Mouse (Mus musculus) thymus, adult 2 months (tissue): ENCODE data around the gene Arhgap23.

Source experiments
- CTCF ChIP-seq: fragments of 200-500 bp; IDR thresholded peaks from 2 replicates; pipeline ENCODE4 v1.5.1; 2012; ENCODE audit warnings: mild to moderate bottlenecking, control low read depth, low read length, moderate library complexity, borderline replicate concordance; ENCODE audit not compliant: control insufficient read depth, poor library complexity, insufficient read depth; ENCODE audit errors: extremely low read depth
- POLR2A ChIP-seq: fragments of 200-500 bp; IDR thresholded peaks from 2 replicates; pipeline ENCODE4 v1.6.1; 2012; ENCODE audit warnings: mild to moderate bottlenecking, low read length, control low read depth, moderate library complexity; ENCODE audit not compliant: control insufficient read depth, poor library complexity, insufficient read depth; ENCODE audit errors: extremely low read depth

DNA sequence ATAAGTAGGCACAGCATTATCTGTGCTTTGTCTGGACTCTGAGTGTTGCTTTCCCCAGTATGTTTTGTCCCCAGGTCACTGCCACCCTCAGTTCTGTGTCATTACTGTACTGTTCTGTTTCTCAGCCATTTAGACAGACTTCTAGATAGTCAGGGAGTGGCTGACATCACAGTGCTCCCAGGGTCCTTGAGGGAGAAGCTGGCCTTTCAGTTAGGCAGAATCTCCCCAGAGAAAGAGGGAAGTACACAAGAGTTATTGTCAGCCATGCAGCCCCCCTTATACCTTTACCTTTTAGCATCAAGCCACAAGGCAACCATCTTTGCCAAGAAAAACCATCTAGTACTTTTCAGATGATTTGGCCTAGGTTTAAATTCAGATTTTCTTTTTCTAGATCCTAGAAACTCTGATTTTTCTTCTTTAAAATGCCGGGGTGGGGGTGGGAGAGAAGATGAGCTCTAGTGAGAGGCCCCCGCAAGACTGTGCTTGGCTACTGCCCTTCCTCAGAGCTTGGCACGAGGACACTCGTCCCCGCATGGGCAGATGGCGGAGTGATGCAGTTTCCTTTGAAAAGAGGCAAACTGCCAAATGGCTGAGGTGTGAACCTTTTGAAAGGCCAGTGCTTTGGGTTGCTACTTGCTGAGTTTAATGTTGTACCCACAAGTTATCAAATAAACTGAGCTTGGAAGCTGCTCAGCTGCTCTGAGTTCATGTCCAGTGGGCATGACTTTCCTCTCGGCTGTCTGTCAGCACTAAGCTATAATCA lies 44.8 kb upstream of the Arhgap23 start:
- TF ChIP-seq CTCF (no peak), POLR2A (no peak)
